Mouse (Mus musculus): ENCODE measurements around the gene Ubxn1. TPM values are rescaled to one million over a fixed set of nuclear protein-coding genes. Genes with fewer than 3 reads are reported as not detected.
A peak's percentile ranks its signal among the peaks of the same experiment; 100 is the strongest.
"Not testable (repeated sequence)": the region's sequence is repeated elsewhere in the genome, so short reads cannot be mapped to it uniquely, and the experiment has no call there.

The Ubxn1 gene
- total RNA-seq, 2 experiments from 2014 or later: 182 to 211 TPM

- intact Hi-C loops (cut with DNase I; ENCODE audit: low total_unique reads): no loop called here
- no peak for DNase-seq
These were observed 19.7 kb upstream of the Ubxn1 start for GRCm38 (mm10) chr19:8851639-8852038.

- intact Hi-C loops (cut with DNase I; ENCODE audit: low total_unique reads): no loop called here
- DNase-seq: peak; percentile 61
These were observed 18.9 kb upstream of the Ubxn1 start for GRCm38 (mm10) chr19:8852236-8852928.

- DNase-seq: no peak
- intact Hi-C loops (cut with DNase I; ENCODE audit: low total_unique reads): no loop called here
These were observed 18.2 kb upstream of the Ubxn1 start for GRCm38 (mm10) chr19:8853117-8853516.

GRCm38 (mm10) chr19:8857689-8858088 lies 13.6 kb upstream of the Ubxn1 start:
- DNase-seq: peak; percentile 46
- intact Hi-C loops (cut with DNase I; ENCODE audit: low total_unique reads): no loop called here

- DNase-seq: no peak
- intact Hi-C loops (cut with DNase I; ENCODE audit: low total_unique reads): no loop called here
These were observed 12.3 kb upstream of the Ubxn1 start for GRCm38 (mm10) chr19:8859018-8859417.

GRCm38 (mm10) chr19:8864265-8864664 lies 7.0 kb upstream of the Ubxn1 start:
- DNase-seq: no peak
- intact Hi-C loops (cut with DNase I; ENCODE audit: low total_unique reads): no loop called here

GRCm38 (mm10) chr19:8870381-8870780 lies 915 bp upstream of the Ubxn1 start:
- DNase-seq; intact Hi-C loops (cut with DNase I; ENCODE audit: low total_unique reads): not testable (repeated sequence)

GRCm38 (mm10) chr19:8870838-8871237 lies 458 bp upstream of the Ubxn1 start:
- intact Hi-C loops (cut with DNase I; ENCODE audit: low total_unique reads): no loop called here
- no peak for DNase-seq

GRCm38 (mm10) chr19:8872266-8872840 lies 1.1 kb downstream of the Ubxn1 start:
- intact Hi-C loops (cut with DNase I; ENCODE audit: low total_unique reads): no loop called here
- DNase-seq: no peak

- intact Hi-C loops (cut with DNase I; ENCODE audit: low total_unique reads): no loop called here
- DNase-seq: no peak
These were observed 3.7 kb downstream of the Ubxn1 start for GRCm38 (mm10) chr19:8875031-8875430.

GRCm38 (mm10) chr19:8880311-8881033 lies 9.2 kb downstream of the Ubxn1 start, which contains the start of gene Uqcc3:
Gene Uqcc3 (minus strand): TSS chr19:8880923.
- intact Hi-C loops (cut with DNase I; ENCODE audit: low total_unique reads): no loop called here
- peak; percentile 89 for DNase-seq

GRCm38 (mm10) chr19:8881034-8881392 lies 9.7 kb downstream of the Ubxn1 start:
- intact Hi-C loops (cut with DNase I; ENCODE audit: low total_unique reads): no loop called here
- DNase-seq: no peak

GRCm38 (mm10) chr19:8883616-8884015 lies 12.3 kb downstream of the Ubxn1 start, which contains the start of the genes Lbhd1 and Gm49403:
Gene Lbhd1 (plus strand): TSS chr19:8883732.
Gene Gm49403 (plus strand): TSS chr19:8883930.
- no peak for DNase-seq
- intact Hi-C loops (cut with DNase I; ENCODE audit: low total_unique reads): no loop called here

GRCm38 (mm10) chr19:8886916-8887584 lies 15.8 kb downstream of the Ubxn1 start:
- no peak for DNase-seq
- intact Hi-C loops (cut with DNase I; ENCODE audit: low total_unique reads): no loop called here

- no peak for DNase-seq
- intact Hi-C loops (cut with DNase I; ENCODE audit: low total_unique reads): no loop called here
These were observed 16.5 kb downstream of the Ubxn1 start for GRCm38 (mm10) chr19:8887585-8888463.

GRCm38 (mm10) chr19:8888511-8889385 lies 17.5 kb downstream of the Ubxn1 start, which contains the start of the genes 1810009A15Rik and Gm49416:
Gene 1810009A15Rik (plus strand): TSS chr19:8888853.
Gene Gm49416 (plus strand): TSS chr19:8888926.
- intact Hi-C loops (cut with DNase I; ENCODE audit: low total_unique reads): no loop called here

GRCm38 (mm10) chr19:8892829-8893766 lies 21.8 kb downstream of the Ubxn1 start, which contains the start of gene Ints5:
Gene Ints5 (plus strand): TSS chr19:8893005.
- DNase-seq: peak; percentile 82
- intact Hi-C loops (cut with DNase I; ENCODE audit: low total_unique reads): no loop called here

More at GRCm38 (mm10) chr19:8888511-8889385, 17.5 kb downstream of the Ubxn1 start, which contains the start of the genes 1810009A15Rik and Gm49416:
- DNase-seq: peak; percentile 94

Data from gastrocnemius, postnatal 14 days (tissue).